Mouse (Mus musculus): ENCODE measurements at regions not wholly inside any gene's neighbourhood (a gene's known extent, or its start where the extent isn't known, plus 50 kb on each side); places are given as distances from the start of the nearest gene placed in this dataset.

- in situ Hi-C loops (cut with MboI; ENCODE audit: low pct_ligation_motif_present, low pct_unique_long_range_greater_than_20kb, low sequenced_read_pairs) (no loop called here), dilution Hi-C loops (cut with MboI; ENCODE audit: extremely low pct_ligation_motif_present, extremely low pct_unique_long_range_greater_than_20kb, low sequenced_read_pairs) (no loop called here)
- no peak overlapping the region for H3K9ac ChIP-seq (ENCODE audit: insufficient read depth, low read depth)
- no peak overlapping the region for H3K4me3 ChIP-seq (replicated peaks in 1 of 3; ENCODE audit: low read depth in 2 of 3, low read length in 2 of 3, poor library complexity in 1 of 3)
- H3K36me3 ChIP-seq (replicated peaks in 1 of 2; ENCODE audit: control insufficient read depth in 1 of 2, insufficient read depth in 1 of 2, low read length in 1 of 2), result no peaks in the 10 kb centered on the region
- DNase-seq (ENCODE audit: extremely low read depth), result no peak
- no peaks in the 10 kb centered on the region for H3K9me3 ChIP-seq (replicated peaks; ENCODE audit: low read length)
- H3K27ac ChIP-seq (ENCODE audit: insufficient read depth, low read depth), result no peak overlapping the region
- H3K4me2 ChIP-seq (ENCODE audit: insufficient read depth, low read depth, poor library complexity, severe bottlenecking), result no peak overlapping the region
- no peaks in the 10 kb centered on the region for H3K79me2 ChIP-seq (replicated peaks; ENCODE audit: control insufficient read depth, extremely low read depth, insufficient read depth, poor library complexity, severe bottlenecking)
- TF ChIP-seq TBP (conservative IDR thresholded peaks at IDR 0.05; ENCODE audit: low read depth, low read length) (no peak), TCF12 (IDR thresholded peaks at IDR 0.05; ENCODE audit: low read depth, low read length) (no peak), MAZ (IDR thresholded peaks at IDR 0.05; ENCODE audit: low read depth, low read length) (no peak), NELFE (IDR thresholded peaks at IDR 0.05; ENCODE audit: low read depth, low read length) (no peak), ETS1 (conservative IDR thresholded peaks at IDR 0.05; ENCODE audit: low read depth, low read length) (no peak), JUN (IDR thresholded peaks at IDR 0.05; ENCODE audit: insufficient read depth, low read depth, low read length) (no peak), SMC3 (IDR thresholded peaks at IDR 0.05; ENCODE audit: low read depth, low read length) (no peak), KAT2A (IDR thresholded peaks at IDR 0.05; ENCODE audit: insufficient replicate concordance, low read length) (no peak), NRF1 (IDR thresholded peaks at IDR 0.05; ENCODE audit: low read depth, low read length) (no peak), SIN3A (IDR thresholded peaks at IDR 0.05; ENCODE audit: low read length) (no peak), ZMIZ1 (IDR thresholded peaks at IDR 0.05; ENCODE audit: low read depth, low read length) (no peak), MXI1 (IDR thresholded peaks at IDR 0.05; ENCODE audit: low read depth, low read length) (no peak), POLR2A (IDR thresholded peaks at IDR 0.05; ENCODE audit: low read depth, low read length) (no peak), RCOR1 (conservative IDR thresholded peaks at IDR 0.05; ENCODE audit: low read depth, low read length) (no peak), ZC3H11A (IDR thresholded peaks at IDR 0.05; ENCODE audit: low read depth, low read length) (no peak)
- H3K27me3 ChIP-seq (replicated peaks), result no peaks in the 10 kb centered on the region
- no peaks in the 10 kb centered on the region for H3K4me1 ChIP-seq (ENCODE audit: control insufficient read depth in 1 of 2, insufficient read depth in 2 of 2)
Measured at GRCm38 (mm10) chrX:161556896-161557295, 160.0 kb upstream of the Rai2 start.

DNA sequence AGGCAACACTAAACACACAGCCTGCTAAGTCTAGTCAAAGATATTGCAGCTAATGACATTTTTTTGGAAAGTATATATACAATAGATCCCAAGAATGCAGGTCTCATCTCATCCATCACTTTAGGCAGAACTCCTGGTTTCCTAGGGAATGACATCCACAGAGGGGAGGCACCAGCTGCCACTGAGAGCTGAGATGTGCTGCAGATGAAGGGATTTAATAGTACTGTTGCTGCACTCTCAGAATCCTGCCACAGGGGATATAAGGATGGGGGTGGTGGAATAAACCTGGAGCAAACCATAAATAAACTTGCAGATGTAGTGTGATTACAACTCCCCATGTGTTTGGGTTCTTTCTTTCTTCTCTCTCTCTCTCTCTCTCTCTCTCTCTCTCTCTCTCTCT is 158.4 kb upstream of the Rai2 start:
- no peak for DNase-seq (ENCODE audit: extremely low read depth)
- Histone ChIP-seq H3K9ac (ENCODE audit: insufficient read depth, low read depth) (no peak overlapping the region), H3K4me2 (ENCODE audit: insufficient read depth, low read depth, poor library complexity, severe bottlenecking) (no peak overlapping the region), H3K27ac (ENCODE audit: insufficient read depth, low read depth) (no peak overlapping the region), H3K4me1 (ENCODE audit: control insufficient read depth in 1 of 2, insufficient read depth in 2 of 2) (no peaks in the 10 kb centered on the region), H3K79me2 (replicated peaks; ENCODE audit: control insufficient read depth, extremely low read depth, insufficient read depth, poor library complexity, severe bottlenecking) (no peaks in the 10 kb centered on the region), H3K9me3 (replicated peaks; ENCODE audit: low read length) (no peaks in the 10 kb centered on the region), H3K27me3 (replicated peaks) (no peaks in the 10 kb centered on the region), H3K4me3 (replicated peaks in 1 of 3; ENCODE audit: low read depth in 2 of 3, low read length in 2 of 3, poor library complexity in 1 of 3) (no peak overlapping the region), H3K36me3 (replicated peaks in 1 of 2; ENCODE audit: control insufficient read depth in 1 of 2, insufficient read depth in 1 of 2, low read length in 1 of 2) (no peaks in the 10 kb centered on the region)
- dilution Hi-C loops (cut with MboI; ENCODE audit: extremely low pct_ligation_motif_present, extremely low pct_unique_long_range_greater_than_20kb, low sequenced_read_pairs), result no loop called here
- in situ Hi-C loops (cut with MboI; ENCODE audit: low pct_ligation_motif_present, low pct_unique_long_range_greater_than_20kb, low sequenced_read_pairs), result no loop called here
- TF ChIP-seq CHD1 (IDR thresholded peaks at IDR 0.05; ENCODE audit: low read depth, low read length), result no peak
- no peak for TF ChIP-seq CHD2 (IDR thresholded peaks at IDR 0.05; ENCODE audit: low read length)
- TF ChIP-seq SIN3A (IDR thresholded peaks at IDR 0.05; ENCODE audit: low read length), result no peak
- no peak for TF ChIP-seq BHLHE40 (IDR thresholded peaks at IDR 0.05; ENCODE audit: low read depth, low read length)
- no peak for TF ChIP-seq NELFE (IDR thresholded peaks at IDR 0.05; ENCODE audit: low read depth, low read length)
- no peak for TF ChIP-seq RCOR1 (conservative IDR thresholded peaks at IDR 0.05; ENCODE audit: low read depth, low read length)
- no peak for TF ChIP-seq MEF2A (IDR thresholded peaks at IDR 0.05; ENCODE audit: borderline replicate concordance, low read depth, low read length)
